Mouse (Mus musculus) urinary bladder, postnatal 14 days (tissue): Measurements from ENCODE around the gene Gm21244.
"Not testable (repeated sequence)": the region's sequence is repeated elsewhere in the genome, so short reads cannot be mapped to it uniquely, and the experiment has no call there.

ENCODE experiments used
- DNase-seq: peaks from one replicate; pipeline ENCODE4 v3.0.0; 2021; ENCODE audit warnings: low spot score

Gm21244 gene

DNA sequence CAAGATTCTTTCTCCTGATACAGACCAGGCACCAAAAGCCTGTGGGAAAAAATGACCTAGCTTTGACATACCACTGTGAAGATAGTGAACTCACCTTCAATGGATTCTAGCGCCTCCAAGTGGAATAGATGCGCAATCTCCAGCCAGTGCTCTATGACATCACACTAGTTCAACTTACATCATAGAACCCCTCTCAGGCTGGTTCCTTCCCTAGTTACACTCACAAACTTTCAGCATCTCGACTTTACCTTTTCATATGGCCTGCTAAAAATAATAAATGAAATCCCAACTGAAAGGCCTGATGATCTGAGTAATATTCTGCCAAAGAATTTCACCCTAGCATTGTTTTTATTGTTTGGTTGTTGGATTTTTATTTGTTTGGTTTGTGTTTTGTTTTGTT, at the start of gene Gm21244:
Gene Gm21244 (minus strand): TSS at position 101 of the 400 bp plus-strand sequence.
- DNase-seq: not testable (repeated sequence)
